Mouse (Mus musculus) erythroblast, embryonic 14.5 days (primary cell): ENCODE measurements around the gene Cdc42ep5.

ENCODE experiments used
- GATA1 ChIP-seq: IDR thresholded peaks from 2 replicates; pipeline ENCODE4 v1.6.1; 2012; ENCODE audit warnings: low read length, inconsistent platforms, mixed read lengths
- TAL1 ChIP-seq: IDR thresholded peaks from 3 replicates; pipeline ENCODE4 v1.6.1; 2012; ENCODE audit warnings: low read length, inconsistent platforms, mixed read lengths

DNA sequence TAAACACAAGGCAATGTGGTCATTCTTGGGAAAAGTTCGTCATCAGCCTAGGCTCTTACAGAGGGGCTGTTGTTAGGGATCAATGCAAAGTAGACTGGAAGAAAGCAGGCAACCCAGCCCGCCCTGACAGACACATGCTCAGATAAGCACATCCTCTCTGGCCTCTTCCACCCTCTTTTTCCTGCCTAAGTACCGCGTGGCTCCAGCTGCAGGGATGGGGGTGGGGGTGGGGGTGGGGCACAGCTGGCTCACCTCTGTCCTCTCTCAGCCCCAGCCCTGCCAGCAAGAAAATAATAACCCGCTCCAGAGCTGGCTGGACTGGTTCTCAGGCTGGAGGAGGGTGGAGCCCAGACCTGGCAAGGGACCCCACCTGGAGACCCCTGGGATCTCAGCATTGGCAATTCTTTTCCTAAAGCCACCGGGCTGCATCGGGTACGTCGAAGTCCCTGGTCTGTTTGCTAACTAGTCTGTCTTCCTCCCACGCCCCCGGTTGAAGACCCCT lies 1.0 kb downstream of the Cdc42ep5 start:
- TF ChIP-seq GATA1 (no peak), TAL1 (no peak)
